Mouse (Mus musculus) thymus, postnatal 25 days (tissue): Measurements from ENCODE around the gene Nmt1.

Experiments
- DNase-seq: peaks from one replicate; pipeline ENCODE4 v3.0.0; 2022

The Nmt1 gene

GRCm38 (mm10) chr11:103050153-103050552, 22.2 kb downstream of the Nmt1 start:
- DNase-seq: no peak

GRCm38 (mm10) chr11:103051249-103051691, 23.3 kb downstream of the Nmt1 start:
- no peak for DNase-seq

DNA sequence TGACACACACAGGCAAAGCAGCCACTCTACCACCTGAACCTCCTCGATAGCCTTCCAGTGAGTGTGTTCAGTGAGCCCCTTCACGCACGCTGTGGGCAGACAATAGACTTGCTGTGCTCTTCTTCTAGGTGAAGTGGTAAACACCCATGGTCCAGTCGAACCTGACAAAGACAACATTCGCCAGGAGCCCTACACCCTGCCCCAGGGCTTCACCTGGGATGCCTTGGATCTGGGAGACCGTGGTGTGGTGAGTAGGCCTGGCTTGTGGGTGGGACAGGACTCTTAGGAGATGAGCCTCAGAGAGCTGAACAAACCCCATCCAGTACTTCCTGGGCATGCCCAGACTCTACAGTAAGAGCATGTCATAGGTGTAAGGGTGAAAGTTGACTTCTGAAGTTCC, 24.1 kb downstream of the Nmt1 start:
- no peak for DNase-seq

DNA sequence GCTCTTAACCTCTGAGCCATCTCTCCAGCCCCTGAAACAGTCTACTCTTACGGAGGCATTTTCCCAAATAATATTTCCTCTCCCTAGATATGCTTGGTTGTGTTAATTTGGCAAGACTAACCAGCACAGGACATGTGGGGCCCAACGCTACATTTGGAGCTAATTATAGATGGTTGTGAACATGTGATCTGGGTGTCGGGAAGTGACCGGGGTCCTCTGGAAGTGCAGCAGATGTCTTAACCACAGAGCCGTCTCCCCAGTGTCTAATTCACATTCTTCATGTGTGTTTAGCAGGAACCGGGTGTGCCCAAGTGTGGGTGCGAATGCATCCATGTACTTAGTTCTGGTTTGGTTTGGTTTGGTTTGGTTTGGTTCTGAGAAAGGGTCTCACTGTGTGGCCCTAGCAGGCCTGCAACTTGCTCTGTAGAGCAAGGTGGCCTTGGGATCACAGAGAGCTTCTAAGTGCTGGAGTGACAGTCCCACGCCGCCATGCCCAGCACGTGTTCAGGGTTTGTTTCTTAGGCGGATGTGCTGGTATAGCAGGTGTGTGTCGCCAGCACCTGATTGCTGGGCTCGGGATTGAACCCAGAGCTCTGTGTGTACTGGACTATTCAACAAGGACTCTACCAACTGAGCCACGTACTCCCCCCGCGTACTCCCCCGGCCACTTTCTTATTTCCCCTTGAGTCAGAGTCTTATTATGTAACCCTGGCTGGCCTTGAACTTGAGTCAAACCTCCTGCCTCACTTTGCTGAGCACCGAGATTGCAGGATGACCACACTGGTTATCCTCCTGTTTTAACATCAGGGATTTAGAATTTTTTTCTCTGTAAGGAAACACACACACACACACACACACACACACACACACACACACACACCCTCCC, 25.4 kb downstream of the Nmt1 start:
- no peak for DNase-seq

DNA sequence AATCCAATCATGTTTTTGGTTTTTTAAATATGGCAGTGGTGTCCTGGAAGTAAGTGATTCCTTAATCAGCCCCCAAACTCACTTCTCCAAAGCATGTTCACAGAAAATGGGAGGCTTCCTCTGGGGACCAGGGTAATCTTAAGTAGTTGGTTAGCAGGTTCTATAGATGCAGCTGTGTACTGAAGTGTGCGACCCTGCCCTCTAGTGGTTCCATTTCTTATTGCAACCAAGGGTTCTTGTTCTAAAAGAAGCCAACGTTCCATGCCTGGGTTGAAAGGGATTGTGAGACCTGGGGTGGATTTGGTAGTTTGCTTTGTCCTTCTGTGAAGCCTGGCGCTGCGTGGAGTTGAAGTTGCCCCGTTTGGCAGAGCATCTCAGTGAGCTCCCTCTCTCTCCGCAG, 26.8 kb downstream of the Nmt1 start:
- DNase-seq: peak; percentile 70

- DNase-seq: no peak
Observed at GRCm38 (mm10) chr11:103056636-103057035, 28.6 kb downstream of the Nmt1 start.

DNA sequence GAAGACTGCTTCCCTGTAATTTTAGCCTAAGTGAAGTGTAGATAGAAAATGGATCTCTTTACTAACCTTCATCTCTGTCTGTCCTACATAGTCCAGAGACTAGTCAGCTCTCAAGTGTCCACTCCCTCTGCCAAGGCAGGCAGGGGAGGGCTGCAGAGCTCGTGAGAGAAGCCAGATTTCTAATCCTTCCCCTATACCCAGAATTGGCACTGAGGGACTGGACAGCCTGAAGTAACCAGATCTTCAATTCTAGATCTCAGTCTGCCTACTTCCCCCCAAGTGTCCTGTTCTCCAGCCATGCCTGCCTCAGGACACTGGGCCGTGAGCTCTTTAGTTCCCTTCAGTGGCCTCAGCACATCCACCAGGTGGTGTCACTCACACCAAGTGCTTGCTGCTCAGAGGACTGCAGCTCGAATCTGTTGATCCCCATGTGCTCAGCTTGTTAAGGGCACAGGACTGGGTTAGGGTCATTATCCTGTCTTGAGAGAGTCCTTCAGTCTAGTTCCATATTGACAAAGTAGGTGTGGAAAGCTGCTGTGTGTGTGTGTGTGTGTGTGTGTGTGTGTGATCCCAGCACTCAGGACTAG, 30.6 kb downstream of the Nmt1 start:
- DNase-seq: no peak

DNA sequence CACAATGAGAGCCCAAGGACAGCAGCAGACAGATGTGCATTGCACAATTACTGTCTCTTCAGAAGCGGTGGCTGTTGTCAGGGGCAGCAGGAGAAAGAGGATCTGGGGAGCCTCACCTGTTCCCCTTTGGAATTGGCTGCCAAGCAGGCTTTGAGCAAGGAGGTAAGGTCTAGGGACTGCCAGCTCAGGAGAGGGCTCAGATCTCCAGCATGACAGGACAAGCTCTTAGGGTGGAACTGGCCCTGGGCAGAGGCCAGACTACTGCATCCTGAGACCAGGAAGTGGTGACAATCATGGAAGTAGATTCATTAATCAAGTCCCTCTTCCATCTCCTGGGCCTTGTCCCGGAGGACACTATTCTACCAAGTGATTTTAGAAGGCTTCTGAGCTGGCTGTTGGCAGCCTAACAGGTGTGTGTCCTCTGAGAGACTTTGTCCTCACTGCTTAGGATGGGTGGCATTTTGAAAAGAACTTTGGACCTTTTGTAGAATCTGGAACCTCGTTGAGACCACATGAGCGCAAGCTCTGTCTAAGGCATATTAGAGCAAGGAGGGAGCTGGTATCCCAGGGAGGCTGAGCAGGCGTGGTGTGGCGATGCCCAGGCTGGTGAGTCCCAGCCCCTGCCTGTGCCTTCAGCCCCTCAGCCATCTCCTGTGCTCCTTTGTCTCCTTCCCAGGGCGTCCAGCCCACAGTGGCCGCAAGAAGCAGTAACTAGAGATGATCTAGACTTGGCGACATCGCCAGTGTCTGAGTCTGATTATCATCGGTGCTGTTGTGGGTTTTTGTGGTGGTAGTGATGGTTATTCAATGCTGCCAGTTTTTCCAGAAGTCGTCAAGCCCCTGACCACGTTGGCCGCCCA, 38.4 kb downstream of the Nmt1 start:
- no peak for DNase-seq

- no peak for DNase-seq
Observed at GRCm38 (mm10) chr11:103067051-103067361, 39.0 kb downstream of the Nmt1 start.

- DNase-seq: no peak
Observed at GRCm38 (mm10) chr11:103067457-103068001, 39.5 kb downstream of the Nmt1 start.

DNA sequence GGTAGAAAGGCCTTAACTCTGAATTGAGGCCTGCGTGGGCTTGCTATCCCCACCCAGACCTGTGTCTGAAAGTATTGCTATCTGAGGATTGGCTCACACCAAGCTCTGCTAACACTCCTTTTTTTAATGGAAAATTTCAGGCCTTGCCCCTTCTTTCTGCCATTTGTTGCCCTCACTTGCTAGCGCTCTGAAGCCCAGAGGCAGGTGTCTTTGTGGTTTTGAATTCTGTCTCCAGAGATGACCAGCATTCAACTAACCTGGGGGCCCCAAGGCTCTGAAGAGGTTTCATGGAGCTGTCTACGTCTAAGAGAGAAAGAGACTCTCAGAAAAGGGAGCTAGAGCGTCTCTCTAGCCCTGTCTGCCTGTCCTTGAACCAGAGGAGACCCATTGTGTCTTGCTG, 40.3 kb downstream of the Nmt1 start:
- DNase-seq: no peak

- DNase-seq: no peak
Observed at GRCm38 (mm10) chr11:103068884-103069283, 40.9 kb downstream of the Nmt1 start.

DNA sequence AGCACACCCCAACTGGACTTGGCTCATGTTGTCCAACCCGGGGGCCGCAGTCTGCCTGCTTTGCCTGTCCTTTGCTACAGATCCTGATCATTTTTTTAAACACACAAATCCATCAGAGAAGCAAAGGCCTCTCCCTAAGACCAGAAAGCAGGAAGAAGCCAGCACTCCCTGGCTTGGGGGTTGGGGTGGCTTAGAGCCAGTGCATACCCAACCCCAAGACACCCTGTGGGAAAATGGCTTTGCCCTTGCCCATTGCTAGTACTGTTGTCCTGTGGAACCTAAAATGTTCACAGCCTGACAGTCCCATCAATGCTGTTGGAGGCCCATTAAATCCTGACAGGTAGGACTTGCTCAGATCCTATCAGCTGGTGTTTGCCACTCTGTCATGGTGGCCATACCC, 41.7 kb downstream of the Nmt1 start:
- no peak for DNase-seq

DNA sequence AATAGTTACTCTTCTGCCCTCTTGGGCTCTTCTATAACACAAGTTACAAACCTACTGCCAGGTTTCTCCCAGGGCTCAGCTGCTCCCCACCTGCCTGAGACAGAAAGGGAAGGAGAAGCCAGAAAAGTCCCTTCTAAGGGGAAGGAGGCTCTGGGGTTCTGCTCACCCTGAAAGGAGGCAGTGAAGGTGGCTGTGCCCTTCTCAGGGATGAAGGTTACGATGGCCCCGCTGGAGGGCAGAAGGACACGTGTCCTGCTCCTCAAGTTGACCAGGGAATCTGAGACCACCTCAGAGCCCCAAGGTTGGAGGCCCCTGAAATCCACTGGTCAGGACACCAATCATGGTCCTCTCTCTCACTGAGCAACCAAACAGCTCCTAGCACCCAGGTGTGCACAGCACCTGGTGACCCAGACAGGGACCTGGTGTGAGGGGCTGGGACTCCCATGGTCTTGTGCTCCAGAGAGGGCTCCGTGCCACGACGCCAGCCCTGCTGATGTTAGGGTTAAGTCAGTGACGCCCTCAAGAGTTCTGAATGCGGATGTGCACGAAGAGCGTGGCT, 42.4 kb downstream of the Nmt1 start:
- no peak for DNase-seq

DNA sequence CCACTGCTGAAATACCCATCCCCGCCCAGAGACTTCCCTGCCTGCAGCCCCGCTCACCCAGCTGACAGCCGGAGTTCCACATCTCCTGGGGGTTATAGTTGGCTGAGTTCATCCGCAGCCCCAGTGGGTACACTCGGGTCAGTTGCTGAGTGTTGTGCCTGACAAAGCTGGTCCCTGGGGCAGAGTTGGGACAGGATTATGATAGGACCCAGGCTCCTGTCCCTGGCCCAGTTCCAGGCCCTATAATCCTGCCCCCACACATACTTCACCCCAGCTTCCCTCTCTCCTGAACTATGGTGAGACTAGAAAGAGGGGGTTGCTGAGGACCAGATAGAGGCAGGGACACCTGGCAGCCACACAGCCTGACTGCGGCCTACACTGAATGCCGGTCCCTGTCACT, 45.7 kb downstream of the Nmt1 start:
- DNase-seq: no peak

DNA sequence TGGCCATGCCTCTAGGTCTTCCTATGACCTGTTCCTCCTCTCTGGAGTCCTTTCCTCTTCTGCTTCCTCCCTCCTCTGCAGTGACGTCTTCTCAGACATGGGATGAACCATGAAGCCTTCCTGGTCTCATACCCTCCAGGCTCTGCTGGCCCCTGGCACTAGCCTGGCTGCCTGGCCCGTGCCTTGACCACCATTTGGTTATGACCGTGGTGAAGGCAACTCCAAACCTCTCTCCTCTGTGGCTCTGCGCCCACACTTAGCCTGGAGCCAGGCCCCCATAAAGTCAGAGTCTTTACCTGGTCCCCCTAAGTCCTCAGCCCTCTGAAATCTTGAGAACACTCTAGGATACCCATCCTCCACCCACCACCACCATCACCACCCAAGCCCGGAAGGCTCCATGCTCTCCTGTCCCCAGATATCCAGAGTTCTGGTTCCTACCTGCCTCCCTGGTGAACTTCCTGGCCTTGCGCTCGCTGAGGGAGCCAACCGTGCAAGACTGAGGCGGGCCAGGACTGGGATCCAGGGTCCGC, 46.2 kb downstream of the Nmt1 start:
- no peak for DNase-seq

- no peak for DNase-seq
Observed at GRCm38 (mm10) chr11:103074796-103075323, 46.9 kb downstream of the Nmt1 start.

- DNase-seq: no peak
Observed at GRCm38 (mm10) chr11:103076010-103076409, 48.0 kb downstream of the Nmt1 start.

DNA sequence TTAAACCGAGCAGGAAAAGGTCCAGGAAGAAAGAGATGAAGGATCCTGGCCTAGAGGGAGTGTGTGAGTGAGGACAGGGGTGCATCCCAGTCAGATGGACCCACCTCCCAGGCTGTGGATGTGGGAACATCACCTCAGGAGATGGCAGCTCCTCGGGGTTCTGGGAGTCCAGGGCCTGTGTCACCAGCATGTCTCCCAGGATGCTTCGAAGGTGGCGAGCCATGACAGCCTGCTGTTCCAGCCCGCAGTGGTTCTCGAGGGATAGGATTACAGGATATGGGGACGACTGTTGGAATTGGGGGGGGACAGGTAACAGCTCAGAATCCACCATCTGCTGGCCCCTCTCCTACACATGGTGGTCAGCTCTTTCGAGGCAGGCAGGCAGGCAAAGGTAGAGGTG, 48.6 kb downstream of the Nmt1 start:
- DNase-seq: no peak

DNA sequence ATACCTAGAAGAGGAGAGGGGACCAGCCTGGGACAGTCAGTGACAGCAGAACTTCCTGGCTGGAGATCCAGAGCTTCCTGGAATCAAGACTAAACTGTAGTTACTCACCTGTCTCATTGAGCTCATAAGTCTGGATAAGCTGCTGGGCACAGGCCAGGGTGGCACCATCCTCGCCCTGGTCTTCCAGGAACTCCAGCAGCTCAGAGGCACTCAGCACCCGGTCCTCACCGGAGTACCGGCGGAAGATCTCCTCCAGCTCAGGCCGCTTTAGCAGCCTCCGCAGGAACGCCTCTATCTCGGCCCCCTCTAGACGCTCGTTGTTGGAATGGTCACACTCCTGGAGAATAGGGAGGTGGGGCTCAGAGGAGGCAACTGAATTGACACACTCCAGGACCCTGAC, 50.1 kb downstream of the Nmt1 start:
- no peak for DNase-seq

DNA sequence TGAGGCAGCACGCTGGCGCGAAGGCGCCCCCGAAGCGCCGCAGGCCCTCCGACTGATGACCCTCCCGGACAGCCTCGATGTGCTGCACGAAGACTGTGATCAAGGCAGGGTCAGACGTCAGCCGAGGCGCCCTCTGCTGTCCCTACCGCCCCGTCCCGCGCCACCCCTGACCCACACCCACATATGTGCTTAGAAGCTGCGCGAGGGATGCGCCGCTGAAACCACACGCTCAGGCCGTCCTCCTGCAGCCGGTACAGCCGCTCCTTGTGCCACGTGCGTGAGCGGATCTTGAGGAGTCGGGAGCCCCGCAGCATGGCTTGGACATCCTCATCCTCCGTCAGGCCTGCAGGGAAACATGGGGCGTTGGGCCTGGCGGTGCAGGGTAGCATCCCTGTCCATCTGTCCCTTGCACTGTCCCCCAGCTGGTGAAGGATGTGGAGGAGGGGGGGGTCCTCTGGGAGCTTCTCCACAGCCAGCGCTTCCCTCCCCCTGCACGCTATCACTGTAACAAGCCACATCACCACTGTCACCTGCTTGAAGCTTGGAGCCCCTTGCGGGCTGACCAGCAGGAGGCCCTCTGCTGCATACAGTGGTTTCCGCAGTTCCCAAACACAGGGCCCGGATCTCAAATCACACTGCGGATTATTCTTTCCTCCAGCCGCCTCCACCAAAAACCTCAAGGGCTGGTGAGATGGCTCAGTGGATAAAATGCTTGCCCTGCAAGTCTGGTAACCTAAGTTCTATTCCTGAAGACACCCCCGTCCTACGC, 52.5 kb downstream of the Nmt1 start:
- DNase-seq: peak; percentile 18

GRCm38 (mm10) chr11:103081631-103082030, 53.6 kb downstream of the Nmt1 start:
- no peak for DNase-seq
